Mouse (Mus musculus): ENCODE measurements around the gene Ranbp9.
A peak's percentile ranks its signal among the peaks of the same experiment; 100 is the strongest.
"Not testable (repeated sequence)": the region's sequence is repeated elsewhere in the genome, so short reads cannot be mapped to it uniquely, and the experiment has no call there.

Gene Ranbp9

GRCm38 (mm10) chr13:43496660-43497059, 15.6 kb upstream of the Ranbp9 start:
- no peak for DNase-seq (ENCODE audit: low spot score)

DNA sequence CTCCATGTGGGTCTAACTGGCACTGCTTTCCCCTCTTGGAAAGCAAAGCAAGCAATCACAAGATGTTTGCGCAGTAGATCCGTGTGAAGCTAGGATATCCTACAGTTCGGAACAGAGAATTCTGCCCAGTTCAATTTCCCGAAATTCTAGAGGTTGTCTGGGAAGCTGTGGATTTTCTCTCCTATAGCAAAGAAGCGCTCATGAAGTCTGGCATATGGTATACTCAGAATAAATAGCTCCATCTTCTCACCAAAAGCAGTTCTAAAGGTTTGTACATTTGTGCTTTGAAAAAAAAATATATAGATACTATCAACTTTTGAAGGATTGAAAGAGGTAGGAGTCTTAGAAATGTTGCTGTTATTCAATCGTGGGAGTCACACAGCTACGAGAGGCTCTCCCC, 14.6 kb upstream of the Ranbp9 start:
- no peak for DNase-seq (ENCODE audit: low spot score)

DNA sequence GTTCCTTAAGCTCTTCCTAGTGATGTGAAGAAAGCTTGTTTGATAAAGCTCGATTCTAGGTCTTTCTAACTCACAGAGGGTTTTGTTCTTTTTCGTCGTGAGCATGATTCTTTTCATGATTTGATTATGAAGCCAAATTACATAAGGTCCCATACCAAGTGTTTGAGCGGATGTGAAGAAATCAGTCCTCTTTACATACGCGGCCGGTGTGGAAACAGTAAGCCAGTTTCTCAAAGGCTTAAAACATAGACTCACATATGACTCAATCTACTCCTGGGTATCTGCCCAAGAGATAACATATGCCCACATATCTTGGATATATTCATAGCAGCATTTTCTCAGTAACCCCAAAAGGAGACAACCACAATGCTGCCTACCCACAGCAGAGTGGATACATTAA, 12.6 kb upstream of the Ranbp9 start:
- no peak for DNase-seq (ENCODE audit: low spot score)

DNA sequence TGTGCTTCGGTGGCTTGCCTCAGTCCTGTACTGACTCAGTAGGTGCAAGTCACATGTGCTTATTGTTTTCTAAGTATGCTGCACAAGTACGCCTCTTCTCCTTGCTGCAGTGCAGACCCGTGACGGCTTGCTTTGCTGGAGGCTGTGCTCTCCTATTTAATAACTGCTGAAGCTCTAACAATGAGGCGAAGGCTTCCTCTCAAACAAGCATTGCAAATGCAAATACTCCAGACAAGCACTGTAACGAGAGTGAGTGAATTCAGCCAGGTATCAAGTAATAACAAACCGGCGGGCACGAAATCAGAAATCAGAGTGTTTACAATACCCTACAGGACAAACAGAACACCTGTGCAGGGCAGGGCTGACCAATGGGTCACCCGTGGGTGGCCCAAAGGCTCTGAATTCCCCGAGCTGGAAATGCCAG, 12.0 kb upstream of the Ranbp9 start:
- no peak for DNase-seq (ENCODE audit: low spot score)

- no peak for DNase-seq (ENCODE audit: low spot score)
Measured at GRCm38 (mm10) chr13:43486501-43487213, 5.6 kb upstream of the Ranbp9 start.

DNA sequence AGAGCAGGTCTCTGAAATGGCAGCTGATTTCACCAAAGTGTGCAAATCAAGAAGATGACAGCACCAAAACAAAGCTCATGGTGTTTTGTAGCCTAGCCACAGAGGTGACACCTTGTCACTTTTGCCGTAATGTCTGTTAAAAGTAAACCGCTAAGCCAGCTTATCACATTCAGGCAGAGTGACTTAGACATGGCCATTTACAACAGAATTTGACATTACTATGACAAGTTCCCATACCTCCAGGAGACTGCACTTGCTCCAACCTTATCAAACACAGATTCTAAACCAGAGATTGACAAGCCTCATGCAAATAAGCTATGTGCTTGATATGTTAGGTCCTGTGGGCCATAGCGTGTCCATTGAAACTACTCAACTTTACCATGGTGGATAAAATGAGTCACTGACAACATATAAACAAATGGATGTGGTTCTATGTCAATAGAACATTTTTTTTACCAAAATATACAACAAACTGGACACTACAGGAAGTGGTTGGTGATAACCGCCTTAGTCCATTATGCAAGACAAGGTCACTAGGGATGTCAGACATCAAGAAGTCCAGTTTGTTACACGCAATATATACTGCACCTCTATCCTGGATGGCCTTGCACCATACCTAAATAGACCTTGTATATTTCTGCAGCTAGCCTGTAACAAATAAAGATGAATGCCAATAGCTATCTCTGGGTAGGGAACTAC, 4.3 kb upstream of the Ranbp9 start:
- DNase-seq (ENCODE audit: low spot score): no peak

- DNase-seq (ENCODE audit: low spot score): no peak
Measured at GRCm38 (mm10) chr13:43482782-43483181, 1.7 kb upstream of the Ranbp9 start.

GRCm38 (mm10) chr13:43481859-43482245, 770 bp upstream of the Ranbp9 start:
- no peak for DNase-seq (ENCODE audit: low spot score)

GRCm38 (mm10) chr13:43480595-43480956, 506 bp downstream of the Ranbp9 start:
- DNase-seq (ENCODE audit: low spot score): no peak

DNA sequence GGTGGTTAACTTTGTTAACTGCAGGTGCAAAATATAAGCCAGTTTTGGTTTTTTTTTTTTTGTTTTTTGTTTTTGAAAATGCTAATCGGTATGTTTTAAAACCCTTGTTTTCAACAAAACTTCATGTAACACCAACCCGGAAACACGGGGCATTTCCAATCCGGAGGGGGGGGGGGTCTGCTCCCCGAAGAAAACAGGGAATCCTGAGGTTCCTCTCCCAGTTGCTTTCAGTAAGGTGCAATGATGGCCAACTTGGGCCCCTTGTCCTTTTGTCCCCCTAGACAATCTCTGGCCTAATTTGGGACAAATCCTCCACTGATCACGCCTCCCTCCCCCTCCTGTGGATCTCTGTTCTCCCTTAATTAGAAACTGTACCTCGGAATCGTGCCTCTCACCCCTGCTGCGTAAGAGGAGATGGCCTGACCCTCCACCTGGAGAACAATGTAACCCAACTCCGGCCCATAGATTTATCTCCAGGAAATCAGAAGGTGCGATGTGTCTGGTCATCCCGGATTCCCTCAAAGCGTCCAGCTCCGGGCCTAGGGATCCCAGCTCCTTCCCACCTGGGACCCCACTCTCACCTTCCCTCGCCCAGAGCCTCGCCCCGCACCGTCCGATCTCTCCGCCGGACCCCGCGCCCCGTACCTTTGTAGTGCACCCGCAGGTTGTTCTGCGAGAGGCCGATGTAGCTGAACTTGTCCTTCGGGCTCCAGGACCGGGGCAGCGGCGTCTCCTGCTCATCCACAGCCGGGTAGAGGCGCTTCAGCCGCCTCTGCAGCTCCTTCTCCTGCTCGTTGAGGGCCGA, 1.1 kb downstream of the Ranbp9 start:
- peak; percentile 69 for DNase-seq (ENCODE audit: low spot score)

DNA sequence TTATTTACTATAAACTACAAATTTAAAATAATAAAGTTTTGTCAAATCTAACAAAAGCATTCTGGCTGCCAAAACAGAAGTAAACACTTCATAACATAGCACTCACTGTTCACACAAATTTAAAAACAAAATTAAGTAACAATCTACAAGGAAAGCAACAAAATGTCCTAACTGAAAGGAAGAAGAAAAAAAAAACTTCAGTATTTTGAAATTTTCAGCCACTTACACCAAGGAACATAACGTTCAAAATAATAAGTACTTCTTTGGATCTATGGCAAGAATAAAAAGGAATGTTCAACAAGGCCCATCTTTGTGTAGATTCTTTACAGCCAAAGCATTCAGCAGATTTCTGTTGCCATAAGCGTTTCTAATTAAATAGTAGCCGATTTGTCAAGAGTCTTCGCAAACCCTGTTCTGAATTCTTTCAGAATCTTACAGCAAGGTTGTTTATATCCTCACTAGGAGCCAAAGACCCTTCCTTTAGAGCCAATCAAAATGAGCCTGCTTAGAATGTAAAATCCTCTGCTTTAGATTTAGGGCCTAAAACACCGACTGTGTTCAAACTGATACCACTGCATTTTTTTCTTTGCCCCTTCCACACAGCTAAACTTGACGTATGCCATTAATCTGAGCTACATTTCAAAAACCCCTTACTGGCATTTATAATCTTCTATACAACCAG, 1.9 kb downstream of the Ranbp9 start:
- no peak for DNase-seq (ENCODE audit: low spot score)

DNA sequence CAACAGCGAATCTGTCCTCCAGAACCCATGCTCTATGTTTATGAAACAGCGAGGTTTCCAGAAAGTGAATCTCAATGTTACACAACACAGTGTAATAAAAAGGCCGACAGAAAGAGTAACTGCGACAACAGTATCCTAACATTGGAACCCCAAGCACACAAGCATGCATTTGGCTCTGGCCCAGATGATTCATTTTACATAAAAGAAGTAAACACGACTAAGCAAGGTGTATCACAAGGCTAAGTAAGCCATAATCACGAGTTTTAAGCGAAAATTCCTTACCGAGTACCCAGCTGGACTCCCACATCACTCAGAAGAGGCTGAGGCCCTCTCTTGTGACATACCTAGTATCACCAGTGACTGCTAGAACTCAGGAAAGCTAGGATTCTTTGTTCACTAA, 2.5 kb downstream of the Ranbp9 start:
- DNase-seq (ENCODE audit: low spot score): no peak

DNA sequence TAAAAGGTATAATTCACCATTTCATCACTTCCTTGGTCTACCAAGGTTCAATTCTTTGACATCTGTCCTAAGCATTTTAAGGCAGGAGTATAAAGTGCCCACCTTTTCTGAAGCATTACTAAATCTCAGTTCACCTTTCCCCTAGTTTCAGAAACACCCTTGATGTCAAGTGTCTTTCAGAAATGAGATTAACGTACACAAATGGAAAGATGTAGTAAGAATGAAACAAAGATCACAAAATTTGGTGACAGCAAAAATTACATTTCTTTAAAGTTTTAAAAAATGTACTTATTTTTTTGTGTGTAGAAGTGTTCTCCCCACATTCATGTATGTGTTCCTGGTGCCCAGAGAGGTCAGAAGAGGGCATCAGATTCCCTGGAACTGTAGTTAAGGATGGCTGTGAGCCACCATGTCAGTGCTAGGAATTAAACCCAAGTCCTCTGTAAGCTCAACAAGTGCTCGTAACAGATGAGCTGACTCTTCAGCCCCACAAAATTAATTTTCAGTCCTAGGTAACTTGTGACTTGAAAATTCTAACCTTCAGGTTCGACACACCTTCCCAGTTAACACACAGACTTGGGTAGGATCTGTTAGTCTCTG, 3.9 kb downstream of the Ranbp9 start:
- DNase-seq (ENCODE audit: low spot score): no peak

GRCm38 (mm10) chr13:43476226-43476625, 4.9 kb downstream of the Ranbp9 start:
- no peak for DNase-seq (ENCODE audit: low spot score)

DNA sequence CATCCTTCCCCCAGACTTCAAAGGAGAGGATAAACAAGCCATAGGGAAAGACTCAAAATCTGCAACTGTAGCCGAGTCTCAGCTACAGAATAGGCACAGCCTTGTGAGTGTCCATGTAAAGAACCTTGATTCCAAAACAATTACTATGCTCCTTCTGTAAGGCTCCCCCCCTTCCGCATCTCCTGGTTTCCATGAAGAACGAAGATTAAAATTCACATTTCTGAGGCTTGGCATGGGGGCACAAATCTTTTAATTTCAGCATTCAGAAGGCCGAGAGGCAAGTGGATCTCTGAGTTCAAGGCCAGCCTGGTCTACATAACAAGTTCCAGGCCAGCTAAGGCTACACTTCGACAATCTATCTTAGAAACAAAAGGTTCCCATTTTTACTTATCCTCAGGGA, 6.4 kb downstream of the Ranbp9 start:
- DNase-seq (ENCODE audit: low spot score): no peak

- not testable (repeated sequence) for DNase-seq (ENCODE audit: low spot score)
Measured at GRCm38 (mm10) chr13:43471861-43472260, 9.2 kb downstream of the Ranbp9 start.

GRCm38 (mm10) chr13:43469607-43470006, 11.5 kb downstream of the Ranbp9 start:
- no peak for DNase-seq (ENCODE audit: low spot score)

DNA sequence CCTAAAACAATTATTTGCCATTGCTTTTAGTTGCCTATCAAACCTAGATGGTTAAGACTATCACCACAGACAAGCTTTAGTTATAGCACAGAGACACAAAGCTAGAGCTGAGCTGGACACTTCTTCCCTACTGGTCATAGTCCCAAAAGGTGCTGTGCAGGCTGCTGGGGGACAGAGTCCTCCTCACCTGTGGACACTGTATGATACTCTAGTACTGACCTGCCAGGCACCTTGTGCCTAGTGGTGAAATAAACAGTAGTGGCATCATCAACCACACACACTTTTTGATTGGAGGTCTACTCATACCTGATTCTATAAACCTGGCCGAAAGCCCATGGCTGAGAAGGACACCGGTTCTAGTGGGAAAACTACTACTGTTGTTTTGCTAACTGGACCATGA, 16.5 kb downstream of the Ranbp9 start:
- DNase-seq (ENCODE audit: low spot score): no peak

DNA sequence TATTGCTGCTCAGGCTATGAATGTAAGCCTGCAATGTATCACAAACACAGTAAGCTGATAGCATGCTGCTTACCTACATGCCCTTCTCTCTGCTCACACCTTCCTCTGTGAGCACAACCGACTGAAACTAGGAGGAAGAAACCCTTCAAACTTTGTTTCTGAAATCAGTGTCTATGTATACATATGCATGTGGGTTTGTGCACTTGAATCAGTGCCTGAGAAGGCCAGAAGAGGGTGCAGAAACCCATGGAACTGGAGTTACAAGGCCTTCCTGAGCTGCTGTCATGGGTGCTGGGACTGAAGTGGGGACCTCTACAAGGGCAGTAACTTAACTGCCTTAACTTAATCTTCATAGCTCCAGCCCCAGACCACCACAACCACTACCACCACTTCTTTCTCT, 23.9 kb downstream of the Ranbp9 start:
- no peak for DNase-seq (ENCODE audit: low spot score)

- DNase-seq (ENCODE audit: low spot score): no peak
Measured at GRCm38 (mm10) chr13:43454431-43454830, 26.7 kb downstream of the Ranbp9 start.

DNA sequence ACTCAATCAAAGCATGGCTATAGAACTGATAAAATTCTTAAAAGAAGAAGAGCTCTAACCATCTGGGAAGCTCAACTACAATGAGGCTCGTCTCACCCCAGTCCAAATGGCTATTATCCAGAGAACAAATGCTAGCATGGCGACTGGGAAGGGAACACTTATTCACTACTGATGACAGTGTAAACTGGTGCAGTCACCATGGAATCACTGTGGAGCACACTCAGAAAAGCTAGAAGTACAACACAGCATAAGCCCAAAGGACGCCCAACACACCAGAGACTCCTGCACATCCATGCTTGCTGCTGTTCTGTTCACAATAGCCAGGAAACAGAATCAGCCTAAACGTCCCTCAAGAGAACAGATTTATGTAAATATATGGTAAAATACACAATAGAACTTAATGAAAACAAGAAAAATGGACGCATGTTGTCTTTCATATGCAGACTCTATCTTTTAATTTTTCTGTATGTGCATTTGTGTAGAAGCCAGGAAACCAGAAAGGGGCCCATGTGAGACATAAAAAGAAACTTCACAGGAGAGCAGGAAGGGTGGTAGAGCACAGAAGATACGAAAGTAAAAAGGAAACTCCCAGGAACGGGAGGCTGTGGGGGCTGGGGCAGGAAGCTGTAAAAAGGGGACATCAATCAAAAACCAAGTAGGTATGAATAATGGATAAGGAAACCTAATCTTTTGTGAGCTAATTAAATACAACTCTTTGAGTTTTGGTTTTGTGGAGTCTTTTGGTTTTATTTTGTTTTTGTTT, 28.1 kb downstream of the Ranbp9 start:
- DNase-seq (ENCODE audit: low spot score): no peak
